Mouse (Mus musculus): ENCODE measurements around the gene Myo18b.

The Myo18b gene

DNA sequence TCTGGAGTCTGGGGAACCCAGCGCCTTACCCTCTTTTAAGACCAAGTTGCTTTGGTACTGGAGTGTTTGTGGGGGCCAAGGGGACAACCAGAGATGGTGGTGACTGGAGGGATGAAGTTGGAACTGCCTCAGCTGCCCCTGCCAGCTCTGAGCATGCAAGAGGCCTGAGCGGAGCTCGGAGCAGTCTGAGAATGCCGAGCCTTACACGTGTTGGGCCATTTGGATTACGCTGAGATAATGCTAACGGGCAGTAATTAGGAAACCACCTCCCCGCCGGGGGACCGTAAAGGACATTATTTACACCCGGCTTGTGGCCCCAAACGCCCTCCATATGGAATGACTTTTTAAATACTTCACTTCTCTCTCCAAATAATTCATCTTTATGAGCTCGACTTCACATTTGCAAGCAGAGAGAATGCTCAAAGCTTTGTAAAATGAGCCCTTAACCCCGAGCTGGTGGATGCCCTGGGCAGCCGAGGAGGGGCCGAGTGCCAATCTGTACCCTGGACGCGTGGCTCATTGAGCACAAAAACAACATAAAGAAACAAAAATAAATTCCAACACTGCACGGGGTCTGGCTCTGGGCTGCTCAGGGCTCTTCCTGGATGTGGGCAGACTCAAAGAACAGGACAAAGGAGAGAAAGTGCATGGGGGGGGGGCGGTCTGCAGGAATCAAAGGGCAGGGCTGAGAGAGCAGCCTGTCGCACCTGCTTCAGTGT is 148.0 kb downstream of the Myo18b start:
- in situ Hi-C loops (cut with MboI, MseI): no loop called here

DNA sequence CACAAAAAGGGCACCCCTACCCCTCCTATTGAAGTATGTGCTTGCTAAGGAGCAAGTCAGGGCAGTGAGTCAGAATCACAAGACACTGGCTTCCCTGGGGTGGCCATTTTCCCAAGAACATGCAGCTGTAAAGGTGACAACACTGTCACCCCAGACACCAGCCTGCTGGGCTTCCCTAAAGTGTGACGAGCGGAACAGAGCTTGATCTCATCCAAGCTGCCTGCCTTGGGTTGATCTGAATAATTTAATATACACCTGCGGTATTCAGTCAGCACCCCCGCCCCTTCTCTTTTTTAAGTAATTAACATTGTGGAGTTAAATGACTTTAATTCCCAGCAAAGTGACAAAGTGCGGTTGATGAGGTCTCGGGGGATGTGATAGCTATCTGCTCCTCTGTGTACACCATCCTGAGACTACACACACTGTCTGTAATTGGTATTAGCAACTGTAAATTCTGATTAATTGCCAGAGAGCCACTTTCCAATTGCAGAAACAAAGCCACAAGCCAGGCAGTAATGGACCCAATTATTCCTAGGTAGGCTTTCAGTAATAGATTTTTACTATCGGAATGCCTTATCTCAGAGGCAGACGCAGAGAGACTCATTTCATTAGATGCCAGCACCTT is 148.7 kb downstream of the Myo18b start:
- in situ Hi-C loops (cut with MboI, MseI): no loop called here

DNA sequence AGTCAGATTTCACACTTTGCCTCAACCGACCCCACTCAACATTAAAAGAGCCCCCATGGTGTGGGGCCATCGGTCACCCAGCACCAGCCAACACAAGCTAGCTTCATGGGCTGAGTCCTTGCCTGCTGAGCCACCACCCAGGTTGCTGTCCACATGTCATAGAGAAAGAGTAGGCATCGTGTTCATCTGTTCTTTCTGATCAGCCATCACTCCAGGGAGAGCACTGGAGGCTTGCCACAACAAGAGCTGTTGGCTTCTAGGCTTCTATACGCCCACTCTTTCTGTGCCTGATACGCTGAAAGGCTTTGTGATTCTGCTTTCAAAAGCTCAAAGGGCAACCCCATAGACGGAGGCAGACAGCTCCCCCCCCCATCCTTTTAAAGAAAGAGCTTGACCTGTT is 151.0 kb downstream of the Myo18b start:
- in situ Hi-C loops (cut with MboI, MseI): no loop called here

DNA sequence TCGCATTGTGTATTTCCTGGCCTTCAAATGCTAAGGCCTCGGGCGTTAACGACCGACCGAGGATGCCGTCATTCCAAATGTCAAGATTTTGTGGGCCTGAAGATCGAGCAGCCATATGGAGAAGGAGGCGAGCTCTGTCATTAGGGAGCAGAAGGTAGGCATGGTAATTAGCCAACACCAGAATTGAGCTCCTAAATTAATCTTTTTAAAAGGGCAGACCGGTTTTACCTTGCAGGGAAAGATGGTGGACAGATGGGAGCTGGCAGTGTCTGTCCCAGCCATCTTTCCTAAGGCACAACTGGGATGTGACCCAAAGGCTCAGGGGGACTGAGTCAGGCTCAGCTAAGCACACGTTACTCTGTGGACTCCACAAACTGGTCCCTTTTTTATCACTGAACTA is 151.6 kb downstream of the Myo18b start:
- in situ Hi-C loops (cut with MboI, MseI): loop anchor here in 1 of 2 experiments (5.0 kb wide), 1 partner anchor 93 kb away; no protein-coding TSS in a partner anchor

DNA sequence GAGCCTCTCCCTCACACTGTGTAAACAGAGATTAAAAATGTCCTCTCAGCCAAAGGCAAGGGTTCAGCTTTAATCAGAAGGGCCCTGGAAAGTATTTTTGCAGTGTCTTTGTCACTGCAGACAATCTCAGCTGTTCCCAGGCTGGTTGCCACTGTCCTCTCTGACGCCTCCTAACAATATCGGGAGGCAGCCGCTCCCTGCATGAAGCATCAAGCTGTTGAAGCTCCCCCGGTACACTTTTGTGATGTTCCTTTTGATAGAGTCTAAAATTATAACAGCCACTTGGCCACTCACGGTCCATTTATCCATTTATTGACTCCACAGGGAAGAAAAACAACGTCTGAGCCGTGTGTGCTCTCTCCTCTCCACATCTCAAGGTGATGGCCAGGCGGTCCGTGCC is 153.0 kb downstream of the Myo18b start:
- in situ Hi-C loops (cut with MboI, MseI): loop anchor here in 1 of 2 experiments (5.0 kb wide), 1 partner anchor 94 kb away; no protein-coding TSS in a partner anchor

DNA sequence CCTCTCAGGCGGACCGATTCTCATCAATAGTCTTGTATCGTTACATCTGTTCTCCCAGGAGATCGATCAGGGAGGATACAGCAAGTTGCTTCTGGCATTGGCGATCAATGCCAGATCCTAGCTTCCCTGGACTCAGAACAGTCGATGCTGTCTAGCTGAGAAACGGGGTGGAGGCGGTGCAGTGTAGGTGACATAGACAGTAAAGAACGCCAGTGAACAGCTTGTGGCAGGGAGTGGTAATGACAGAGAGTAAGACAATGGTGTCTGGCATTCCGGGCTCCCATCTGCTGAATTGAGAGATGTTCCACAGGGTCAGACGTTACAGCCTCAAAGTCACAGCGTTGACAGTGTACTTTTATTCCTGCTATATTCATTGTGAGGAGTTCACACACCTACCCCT is 155.5 kb downstream of the Myo18b start:
- in situ Hi-C loops (cut with MboI, MseI): loop anchor here in 1 of 2 experiments (5.0 kb wide), 1 partner anchor 97 kb away; no protein-coding TSS in a partner anchor

DNA sequence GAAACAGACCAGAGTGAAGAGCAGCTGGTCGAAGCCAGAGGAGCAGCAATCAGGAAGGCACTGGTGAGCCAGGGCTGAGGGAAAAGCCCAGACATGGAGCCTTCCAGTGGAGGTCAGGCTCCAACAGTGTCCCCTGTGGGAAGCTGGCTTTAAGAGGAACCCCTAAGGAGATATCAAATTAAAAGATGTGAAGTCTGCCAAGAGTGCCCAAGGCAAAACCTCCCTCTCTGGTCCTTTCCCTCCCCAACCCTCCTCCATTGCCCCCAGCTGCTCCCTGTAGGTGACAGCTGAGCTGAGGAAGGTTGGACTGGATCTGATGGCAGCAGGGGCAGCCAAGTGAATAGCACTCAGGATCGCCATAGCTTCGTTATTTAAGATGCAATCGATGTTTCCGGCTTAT is 161.1 kb downstream of the Myo18b start:
- in situ Hi-C loops (cut with MboI, MseI): no loop called here

DNA sequence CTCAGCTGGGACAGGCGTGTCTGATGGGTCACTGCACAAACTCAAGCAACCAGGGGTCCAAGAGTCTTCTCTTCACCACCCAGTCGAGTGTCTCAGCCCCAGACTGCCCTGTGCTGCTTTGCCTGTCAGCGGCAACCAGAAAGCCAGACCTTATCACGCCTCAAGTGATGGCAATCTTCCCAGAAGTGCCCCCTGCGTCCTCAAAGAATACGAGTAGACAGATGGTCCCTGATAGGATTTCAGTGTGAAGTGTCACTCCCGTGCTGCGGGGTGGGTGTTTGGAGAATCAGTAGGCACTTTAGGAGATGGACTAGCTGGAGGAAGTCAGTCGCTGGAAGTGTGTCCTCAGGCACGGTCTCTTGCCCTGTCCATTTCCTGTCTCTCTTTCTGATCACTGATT is 165.6 kb downstream of the Myo18b start:
- in situ Hi-C loops (cut with MboI, MseI): no loop called here

DNA sequence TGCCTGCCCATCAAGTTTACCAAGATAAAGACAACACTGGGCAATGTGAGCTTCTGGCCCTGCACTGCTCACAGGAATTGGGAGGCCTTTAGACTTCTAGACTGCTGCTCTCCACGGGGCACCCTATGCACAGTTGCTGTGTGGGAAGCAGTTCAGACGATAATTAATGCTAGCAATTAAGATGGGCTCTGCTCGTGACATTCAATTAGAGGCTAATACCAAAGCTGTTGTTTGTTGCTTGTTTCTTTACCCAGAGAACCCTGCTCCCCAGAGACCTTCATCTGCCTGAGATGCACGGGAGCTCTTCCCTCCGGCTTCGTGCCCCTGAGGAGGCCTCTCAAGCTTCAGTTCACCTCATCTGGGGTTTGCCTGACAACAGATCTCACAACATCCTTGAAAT is 167.7 kb downstream of the Myo18b start:
- in situ Hi-C loops (cut with MboI, MseI): no loop called here

DNA sequence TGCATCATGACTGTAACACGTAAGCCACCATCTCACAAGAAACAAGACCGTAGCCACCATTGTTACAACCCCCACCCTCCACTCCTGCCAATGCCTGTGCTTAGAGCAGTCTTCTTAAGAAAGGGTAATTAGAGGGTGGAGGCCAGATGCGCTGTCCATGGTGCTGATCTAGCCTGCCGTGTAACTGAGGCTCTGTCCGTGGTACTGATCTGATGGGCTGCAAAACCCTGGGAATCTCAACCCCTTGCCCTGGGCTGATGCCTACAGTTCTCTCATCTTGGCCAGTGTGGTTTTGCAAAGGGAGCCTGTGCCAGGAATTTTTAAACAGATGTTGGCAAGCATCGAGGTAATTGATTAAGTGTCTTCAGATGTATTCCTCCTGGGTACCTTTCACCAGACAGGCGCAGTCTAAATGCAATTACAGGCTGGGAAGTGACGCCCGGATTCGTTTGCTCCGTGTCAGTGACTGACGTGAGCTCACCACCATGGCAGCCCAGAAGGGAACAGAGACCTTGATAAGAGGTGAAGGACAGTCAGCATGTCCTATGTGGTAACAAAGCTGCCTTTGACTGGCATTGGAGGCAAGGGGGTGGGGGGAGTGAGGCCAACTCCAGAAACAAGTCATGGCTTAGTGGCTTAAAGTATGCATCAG is 177.4 kb downstream of the Myo18b start:
- in situ Hi-C loops (cut with MboI, MseI): no loop called here

DNA sequence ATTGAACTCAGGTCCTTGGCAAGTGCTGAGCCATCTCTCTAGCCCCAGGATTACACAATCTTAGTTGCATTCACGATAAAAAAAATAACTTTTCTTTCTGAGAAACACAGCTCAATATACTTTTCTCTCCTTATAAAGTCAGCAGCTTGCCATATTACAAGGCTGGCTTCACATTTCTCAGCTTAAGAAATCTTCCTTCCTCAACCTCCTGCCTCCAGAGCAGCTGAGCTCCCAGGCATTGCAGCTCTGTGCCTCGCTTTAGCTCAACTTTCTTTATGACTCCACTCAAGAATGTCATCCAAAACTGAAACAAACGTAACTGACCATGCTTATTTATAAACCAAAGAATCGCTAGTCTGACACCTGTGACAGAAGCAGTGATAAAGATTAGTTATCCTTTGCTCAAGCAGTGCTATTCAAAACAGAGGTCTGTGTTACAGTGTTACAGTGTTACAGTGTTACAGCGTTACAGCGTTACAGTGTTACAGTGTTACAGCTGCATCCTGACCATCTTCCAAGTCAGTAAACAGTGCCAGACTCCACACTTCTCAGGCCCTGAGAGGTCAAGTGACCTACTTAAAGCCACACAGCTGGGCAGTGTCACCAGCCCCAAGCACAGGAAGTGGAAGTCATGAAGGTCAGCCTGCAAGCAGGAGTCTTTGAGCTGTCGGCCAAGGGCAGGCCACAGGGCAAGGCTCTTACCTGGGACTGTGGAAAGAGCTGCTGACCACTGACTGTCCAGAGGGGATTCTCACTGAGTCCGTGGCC is 181.3 kb downstream of the Myo18b start:
- in situ Hi-C loops (cut with MboI, MseI): no loop called here

DNA sequence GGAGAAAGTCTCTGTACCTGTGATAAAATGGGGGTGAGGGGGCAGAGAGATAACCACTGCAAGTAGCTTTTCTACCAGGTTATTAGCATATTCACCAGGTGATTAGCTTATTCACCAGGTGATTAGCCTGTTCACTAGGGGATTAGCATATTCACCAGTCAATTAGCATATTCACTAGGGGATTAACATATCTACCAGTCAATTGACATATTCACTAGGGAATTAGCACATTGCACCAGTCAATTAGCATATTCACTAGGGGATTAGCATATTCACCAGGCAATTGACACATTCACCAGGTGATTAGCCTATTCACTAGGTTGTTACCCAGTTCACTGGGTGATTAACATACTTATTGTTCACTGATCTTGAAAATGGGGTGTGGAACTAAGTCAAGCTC is 186.3 kb downstream of the Myo18b start:
- in situ Hi-C loops (cut with MboI, MseI): no loop called here

DNA sequence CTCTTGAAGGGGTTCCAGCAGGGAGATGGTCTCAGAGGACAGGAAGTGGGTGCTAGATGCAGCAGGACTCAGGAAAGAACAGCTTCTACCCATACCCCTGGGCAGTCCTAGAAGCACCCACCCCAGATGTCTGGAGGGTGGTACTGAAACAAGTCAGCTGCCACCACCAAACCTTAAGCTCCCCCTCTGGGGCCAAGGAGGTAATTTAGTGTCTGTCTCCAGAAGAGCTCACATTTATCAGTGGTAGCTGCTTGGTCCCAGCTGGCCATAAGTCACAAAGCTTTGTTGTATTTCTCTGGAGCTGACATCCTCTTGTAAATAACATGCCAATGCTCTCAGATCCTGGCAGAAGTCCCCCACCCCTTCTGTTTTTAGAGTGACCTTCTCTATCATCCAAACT is 187.7 kb downstream of the Myo18b start:
- in situ Hi-C loops (cut with MboI, MseI): no loop called here

DNA sequence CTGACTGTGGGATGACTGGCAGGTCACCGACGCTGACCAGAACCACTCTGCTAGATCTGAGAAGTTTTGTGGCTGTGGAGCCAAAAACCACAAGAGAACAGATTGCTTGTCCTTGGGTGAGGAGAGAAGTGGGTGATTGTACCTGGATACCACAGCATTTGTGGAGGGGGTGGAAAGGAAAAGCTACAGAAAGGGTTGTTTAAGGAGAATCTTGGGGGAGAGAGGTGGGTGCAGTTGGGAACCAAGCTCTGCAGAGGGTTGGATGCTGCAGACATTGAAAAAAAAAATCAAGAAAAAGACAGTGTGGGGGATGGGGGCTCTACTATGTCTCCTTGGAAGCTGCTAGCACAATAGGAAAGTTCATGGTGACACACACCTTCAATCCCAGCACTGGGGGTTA is 188.7 kb downstream of the Myo18b start:
- in situ Hi-C loops (cut with MboI, MseI): no loop called here

DNA sequence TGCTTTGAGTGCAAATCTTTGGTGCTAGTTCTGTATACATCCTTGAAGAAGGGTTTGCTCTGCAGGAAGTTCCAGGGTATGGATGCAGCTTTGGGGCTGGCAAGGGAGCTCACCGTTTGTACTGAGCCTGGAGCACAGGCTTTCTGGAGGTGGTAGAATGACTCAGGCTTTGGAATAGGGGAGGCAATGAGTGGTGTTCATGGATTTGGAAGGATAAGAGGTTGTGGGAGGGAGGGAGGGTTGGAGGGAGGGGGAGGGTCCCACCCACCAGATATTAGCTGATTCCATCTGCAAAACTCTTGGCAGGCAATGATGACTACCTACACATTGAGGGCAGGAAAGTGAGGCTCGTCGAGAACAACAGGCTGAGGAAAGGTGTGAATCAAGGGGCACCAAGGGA is 195.4 kb downstream of the Myo18b start:
- in situ Hi-C loops (cut with MboI, MseI): no loop called here

DNA sequence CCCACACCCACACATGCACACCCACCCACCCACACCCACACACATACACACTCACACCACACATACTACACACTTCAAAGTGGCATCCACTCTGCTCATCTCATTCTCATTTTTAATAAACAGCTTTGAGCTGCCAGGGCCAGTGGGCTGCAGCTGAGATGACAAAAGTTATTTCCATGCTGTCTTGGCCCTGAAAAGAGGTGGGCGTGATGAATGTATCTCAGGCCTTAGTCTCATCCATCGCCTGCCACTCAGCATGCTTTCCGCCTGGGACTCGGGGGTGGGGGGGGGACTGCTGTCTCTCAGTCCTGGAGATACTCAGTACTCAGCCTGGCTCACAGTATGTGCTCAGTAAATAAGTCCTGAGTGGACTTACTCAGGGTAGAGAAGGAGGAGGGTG is 199.5 kb downstream of the Myo18b start:
- in situ Hi-C loops (cut with MboI, MseI): no loop called here

DNA sequence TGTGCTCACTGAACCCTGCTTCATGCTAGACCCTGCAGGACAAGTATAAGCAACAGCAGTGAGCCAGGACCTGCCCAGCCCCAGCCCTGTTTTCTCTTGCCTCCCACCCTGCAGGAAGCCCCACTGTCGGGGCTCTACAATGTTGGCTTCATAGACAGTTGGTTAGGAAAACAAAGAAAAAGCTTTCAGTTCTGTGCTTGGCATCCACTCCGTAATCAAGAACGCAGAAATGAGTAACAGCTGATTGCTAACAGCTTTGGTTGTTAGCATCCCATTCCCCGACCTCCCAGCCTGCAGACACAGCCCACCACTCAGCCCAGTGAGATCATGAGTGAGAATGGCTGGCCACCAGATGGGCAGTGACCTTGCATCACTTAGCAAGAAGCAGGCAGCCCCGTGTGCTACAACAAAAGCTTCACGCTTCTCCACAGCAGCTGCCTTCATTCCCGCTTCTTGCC is 200.9 kb downstream of the Myo18b start:
- in situ Hi-C loops (cut with MboI, MseI): no loop called here

DNA sequence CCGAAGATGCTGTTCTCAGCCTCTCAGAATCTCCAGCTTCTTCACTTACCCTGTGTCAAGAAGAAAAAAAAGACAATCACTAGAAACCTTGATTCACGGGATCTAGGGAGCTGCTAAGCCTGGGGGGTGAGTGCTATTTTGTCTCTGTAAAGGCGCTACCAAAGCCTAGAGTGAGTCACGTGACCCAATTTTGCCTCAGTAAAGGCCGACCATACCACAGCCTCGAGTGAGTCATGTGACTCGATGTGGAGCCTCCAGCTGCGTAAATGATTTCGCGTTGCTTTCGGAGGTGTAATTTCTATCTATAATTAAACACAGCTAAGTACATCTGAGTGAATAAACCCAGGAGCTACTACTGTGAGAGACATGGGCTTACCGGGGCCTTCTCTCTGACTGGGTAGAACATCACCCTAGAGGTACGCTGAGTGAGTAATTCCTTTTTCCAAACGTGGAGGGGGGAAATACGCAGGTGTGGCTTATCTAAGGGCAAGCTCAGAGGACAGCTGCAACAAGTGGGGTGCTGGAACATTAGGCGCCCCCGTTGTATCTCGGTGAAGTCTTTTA is 202.8 kb downstream of the Myo18b start:
- in situ Hi-C loops (cut with MboI, MseI): no loop called here

DNA sequence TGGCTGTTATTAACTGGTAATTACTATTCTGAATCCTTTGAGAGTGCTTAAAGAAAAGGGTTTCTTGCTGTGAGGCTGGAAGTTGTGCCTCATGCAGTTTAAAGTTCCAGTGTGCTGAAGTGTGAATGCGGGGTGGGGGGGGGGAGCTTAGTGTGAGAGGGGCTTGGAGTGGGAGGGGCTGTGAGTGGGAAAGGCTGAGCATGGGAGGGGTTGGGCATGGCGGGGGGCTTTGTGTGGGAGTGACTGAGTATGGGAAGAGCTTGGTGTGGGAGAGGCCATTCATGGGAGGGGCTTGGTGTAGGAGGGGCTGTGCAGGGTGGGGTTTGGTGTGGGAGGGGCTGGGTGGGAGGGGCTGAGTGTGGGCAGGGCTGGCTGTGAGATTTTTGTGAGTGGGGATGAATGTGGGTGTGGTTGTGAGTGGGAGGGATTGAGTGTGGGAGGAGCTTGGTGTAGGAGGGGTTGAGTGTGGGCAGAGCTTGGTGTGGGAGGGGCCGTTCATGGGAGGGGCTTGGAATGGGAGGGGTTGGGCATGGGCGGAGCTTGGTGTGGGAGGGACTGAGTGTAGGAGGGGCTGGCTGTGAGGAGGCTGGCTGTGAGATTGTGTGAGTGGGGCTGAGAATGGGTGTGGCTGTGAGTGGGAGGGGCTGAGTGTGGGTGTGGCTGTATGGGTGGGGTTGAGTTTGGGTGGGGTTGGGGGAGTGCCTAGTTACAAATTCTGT is 208.9 kb downstream of the Myo18b start:
- in situ Hi-C loops (cut with MboI, MseI): no loop called here

DNA sequence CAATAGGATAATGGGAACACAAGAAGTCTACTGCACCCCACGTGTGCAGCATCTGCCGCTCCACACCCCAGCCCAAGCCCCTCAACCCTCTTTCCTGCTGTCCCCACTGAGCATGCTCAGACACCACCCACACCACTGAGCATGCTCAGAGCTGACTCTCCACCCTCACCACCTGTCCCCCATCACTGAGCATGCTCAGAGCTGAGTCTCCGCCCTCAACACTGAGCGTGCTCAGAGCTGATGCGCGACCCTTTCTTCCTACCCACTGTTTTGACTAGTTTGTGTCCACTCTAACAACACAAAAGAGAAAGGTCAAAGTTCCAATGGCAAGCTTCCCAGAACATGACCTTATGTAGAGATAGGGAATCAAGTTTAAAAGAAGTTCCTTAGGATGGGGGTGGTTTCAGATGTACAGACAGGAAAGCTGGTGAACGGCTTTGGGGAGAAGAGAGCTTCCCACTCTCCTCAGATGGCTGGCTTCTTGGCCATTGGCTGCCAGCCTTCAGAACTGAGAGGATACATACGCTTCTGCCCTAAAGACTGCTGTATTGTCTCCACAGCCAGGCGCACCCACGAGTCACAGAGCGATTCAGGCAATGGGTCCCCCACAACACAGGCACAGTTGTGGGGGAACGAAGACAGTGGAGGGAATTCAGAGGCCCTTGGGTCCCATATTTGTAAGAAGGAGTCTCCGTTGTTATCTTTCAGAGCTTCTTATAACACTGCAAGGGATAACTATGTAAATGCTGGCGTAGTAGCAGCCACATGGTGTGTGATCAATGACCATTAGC is 209.7 kb downstream of the Myo18b start:
- in situ Hi-C loops (cut with MboI, MseI): no loop called here
